Mouse (Mus musculus): ENCODE results near the gene Paqr9. TPM values are rescaled to one million over a fixed set of nuclear protein-coding genes. Genes with fewer than 3 reads are reported as not detected.

Gene Paqr9
- polyA plus RNA-seq, 1 experiment from 2014 or later, result 0.04 TPM

DNA sequence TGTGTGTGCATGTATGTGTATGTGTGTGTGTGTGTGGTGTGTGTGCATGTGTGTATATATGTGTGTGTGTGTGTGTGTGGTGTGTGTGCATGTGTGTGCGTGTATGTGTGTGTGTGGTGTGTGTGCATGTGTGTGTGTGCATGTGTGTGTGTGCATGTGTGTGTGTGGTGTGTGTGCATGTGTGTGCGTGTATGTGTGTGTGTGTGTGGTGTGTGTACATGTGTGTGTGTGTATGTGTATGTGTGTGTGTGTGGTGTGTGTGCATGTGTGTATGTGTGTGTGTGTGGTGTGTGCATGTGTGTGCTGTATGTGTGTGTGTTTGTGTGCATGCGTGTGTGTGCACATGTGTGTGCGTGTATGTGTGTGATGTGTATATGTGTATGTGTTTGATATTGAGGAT lies 14.9 kb upstream of the Paqr9 start:
- DNase-seq (ENCODE audit: low spot score), result no peak

DNA sequence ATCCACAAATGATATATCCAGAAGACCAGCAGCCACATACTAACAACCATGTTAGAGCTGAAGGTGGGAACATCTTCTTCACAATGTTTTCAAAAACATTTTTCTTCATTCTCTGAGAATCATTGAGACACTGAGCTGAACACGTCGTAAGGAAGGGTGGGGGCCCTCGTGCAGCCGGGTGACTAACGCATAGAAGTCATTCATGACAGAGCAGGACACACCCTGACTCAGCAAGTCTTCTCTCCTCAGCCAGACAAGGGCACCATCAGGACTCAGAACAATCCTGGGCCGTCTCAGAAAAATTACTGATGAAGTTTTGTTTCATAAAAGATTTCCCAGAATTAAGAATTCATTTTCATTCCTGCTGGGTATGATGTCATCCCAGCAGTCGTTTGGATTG lies 12.8 kb upstream of the Paqr9 start:
- no peak for DNase-seq (ENCODE audit: low spot score)

DNA sequence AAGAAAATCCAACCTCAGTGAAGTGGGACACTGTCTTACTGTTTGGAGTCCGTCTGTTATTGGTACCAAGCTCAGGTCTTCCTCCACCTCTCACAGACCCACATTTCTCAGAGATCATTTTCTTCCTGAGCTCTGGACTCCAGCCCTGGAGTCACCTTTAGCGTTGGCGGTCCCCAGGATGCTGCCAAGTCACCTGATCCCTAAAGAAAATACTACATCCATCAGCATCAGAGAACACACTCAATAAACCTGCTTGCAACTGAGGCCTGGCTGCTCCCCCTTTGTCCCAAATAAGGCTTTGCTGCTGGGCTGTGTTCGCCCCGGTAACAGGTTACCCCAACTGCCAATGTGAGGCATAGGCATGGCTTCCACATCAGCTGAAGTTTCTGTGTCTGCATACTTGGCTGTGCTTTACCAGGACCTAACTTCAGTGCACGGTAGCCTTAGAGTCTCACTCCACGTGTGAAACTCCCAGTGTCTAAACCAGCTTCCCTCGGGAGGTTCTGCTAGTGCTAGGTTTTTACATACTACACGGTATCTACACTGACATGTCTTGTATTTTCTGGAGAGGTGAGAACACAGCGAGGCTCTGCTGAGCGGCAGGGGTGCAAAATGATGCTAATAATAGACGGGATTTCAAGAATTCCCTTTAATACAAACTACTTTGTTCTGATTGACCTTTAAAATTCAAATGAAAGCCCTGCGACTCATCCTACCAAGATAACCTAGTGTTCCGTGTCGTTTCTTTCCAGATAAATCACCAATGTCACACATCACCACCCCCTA lies 9.6 kb upstream of the Paqr9 start:
- no peak for DNase-seq (ENCODE audit: low spot score)

DNA sequence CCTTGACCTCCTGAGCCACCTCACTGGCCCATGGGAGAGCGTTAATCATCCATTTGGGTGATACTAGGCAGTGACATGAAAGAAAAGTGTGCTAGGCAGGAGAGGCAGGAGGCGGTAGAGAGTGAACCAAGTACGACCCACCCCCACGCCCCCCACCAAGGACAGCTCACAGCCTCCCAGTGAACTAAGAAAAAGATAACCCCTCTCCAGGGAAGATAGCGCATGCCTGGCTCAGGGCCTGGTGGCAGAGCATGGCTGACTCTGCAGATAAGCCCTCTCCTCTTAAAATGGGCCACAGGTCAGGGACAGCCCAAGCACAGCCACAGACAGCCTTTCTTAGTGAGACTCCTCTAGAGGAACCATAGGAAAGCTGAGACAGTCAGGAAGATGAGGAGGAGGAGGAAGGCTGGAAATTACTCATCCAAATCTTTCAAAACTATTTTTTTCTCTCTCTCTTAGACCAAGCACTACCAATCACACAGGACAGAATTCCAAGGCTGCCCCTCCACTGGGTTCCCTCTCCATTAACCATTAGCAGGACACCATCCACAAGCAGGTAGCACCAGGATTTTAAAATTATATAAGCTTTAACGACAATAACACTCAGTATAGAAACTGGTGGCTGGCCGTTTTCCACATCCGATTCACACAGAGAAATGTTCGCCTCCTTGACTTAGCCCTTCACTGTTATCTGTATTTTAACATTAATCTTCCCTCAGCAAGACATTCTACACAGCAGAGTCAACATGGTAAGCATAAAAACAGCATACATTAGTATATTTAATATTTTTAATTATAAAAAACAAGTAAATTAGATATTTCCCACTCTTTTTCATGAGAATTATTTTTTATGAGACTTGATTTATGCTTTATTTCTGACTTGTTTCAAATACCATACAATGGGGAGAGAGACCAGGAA lies 8.3 kb upstream of the Paqr9 start:
- no peak for DNase-seq (ENCODE audit: low spot score)

DNA sequence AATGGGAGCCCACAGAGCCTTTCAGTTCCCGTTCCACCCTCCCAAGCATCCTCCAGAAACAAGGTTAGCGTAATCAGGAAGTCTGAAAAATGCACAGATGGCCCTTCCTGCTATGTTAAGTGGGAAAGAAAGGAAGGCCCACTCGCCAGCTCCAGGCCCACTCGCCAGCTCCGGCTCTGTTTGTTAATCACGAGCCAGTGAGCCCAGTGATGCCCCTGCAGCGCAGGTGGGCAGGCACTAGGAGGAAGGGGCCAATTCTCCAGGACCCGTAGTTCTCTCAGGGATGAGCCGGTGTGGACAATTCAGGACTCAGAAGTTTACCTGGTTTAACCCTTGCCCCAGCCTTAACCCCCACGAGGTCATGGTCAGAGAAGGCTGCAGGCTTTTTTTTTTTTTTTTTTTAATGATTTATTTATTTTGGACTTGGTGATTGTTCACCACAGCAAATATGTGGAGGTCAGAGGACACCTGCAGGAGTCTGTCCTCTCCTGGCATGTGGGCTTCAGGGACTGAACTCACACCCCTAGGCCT lies 7.2 kb upstream of the Paqr9 start:
- DNase-seq (ENCODE audit: low spot score), result no peak

DNA sequence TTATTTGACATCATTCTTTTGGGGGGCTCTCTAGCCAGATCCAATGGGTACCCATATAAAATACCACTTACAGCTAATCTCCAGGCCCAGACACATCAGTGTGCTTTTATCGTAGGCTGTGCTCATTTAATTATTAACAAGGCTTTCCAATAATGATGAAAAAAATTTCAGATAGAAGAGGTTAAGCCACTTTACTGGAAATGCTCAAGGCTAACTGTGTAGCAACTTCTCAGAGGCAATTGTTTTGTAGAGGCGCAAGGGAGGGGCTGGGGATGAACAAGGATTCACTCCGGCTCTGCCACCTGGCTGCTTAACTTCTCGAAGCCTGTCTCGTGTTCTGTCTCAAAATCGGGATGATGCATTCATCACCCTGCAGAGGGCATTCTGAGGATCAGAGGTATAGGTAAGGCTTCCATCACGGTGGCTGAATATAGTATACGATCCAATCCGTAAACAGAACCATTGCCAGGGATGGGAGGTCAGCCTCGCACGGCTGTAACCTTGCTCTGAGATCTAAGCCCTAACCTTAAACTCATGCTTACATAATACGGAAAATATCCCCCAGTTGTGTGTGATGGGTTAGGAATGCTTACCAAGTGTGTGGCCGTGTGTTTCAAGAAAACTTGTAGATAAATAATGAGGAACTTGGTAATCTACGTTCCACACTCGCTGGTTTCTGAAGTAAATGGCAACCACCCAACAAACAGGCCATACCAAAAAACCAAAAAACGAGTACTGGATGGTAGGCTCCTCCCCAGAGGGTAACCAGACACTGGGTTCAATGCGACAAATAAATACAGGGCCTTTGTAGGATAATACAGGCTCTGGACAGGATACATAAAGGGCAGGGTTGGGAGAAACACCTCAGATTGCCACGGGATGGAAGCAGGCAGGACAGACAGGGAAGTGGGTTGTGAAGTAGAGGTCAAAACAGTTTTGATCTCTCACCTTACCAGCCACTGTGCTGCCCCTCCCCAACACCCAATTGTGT lies 4.9 kb upstream of the Paqr9 start:
- no peak for DNase-seq (ENCODE audit: low spot score)

DNA sequence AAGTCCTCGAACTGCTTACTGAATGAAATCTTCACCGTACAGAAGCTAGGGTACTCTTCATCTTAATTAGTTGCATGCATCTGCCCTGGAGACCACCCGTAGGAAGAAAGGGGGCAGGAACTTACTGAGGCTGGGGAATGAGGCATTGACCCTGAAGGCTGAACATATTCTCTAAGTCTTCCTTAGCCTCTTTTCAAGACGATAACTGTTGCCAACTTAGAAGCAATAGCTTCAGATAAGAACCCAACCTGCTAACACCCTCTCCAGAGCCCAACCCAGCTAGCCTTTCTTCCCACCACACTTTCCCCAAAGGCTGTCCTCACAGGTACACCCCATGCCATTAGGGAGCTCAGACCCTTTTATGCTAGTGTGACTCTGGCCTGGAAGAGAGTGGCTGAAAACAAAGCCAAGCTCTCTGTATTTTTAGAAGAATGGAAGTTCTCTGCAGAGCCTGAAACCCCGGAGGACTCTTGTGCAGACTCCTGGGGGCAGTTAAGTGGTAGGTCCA lies 4.2 kb upstream of the Paqr9 start:
- no peak for DNase-seq (ENCODE audit: low spot score)

DNA sequence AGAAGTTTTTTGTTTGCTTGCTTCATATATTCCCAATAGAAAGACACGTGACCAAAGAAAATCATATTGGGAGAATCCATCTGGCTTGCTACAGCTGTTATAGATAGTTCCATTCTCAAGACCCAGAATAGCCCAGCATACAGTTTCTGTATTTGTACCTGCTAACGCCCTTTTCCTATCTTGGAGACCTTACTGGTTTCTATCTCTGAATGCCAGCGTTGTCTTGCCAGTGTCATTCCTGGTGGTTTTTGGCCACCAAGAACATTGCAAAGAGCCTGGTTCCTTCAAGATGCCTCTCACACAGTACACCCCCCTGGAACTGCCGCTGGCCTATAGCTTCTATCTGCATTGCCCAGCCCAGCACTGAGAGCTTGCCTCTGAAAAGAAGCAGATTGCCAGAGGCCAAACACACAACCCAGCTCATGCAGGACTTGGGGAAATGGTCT lies 3.4 kb upstream of the Paqr9 start:
- no peak for DNase-seq (ENCODE audit: low spot score)

DNA sequence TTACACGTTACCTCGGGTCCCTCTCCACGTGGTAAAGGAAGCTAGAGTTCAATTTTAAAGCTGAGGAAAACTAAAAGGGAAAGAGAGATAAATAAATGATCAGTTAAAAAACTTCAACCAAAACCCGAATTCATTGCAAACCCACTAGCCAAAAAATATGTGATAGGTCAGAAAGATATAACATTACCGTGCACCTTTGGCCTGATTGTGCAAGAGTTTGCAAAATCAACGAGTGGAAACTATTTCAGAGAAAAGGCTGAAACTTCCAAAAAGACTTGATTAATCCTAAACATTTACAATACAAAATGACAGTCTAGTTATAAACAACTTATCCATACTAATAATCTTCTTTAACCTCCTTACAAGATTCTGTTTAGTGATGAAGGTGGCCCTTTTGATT lies 1.7 kb upstream of the Paqr9 start:
- no peak for DNase-seq (ENCODE audit: low spot score)

DNA sequence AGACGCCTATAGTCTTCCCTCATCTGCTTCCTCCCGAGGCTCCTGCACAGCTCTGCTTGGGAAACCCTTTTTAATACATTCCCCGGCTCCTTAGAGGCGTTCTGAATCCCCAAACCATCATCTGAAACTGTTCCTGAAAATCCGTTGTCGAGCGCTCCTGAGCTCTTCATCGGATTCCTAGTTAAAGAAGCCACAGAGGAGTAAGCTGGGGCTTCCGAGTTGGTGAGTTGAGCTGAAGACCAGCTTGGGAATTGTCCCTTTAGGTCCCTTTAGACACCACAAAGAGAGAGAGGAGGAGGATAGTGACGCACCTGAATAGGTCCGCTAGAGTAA lies 765 bp upstream of the Paqr9 start:
- DNase-seq (ENCODE audit: low spot score), result no peak

DNA sequence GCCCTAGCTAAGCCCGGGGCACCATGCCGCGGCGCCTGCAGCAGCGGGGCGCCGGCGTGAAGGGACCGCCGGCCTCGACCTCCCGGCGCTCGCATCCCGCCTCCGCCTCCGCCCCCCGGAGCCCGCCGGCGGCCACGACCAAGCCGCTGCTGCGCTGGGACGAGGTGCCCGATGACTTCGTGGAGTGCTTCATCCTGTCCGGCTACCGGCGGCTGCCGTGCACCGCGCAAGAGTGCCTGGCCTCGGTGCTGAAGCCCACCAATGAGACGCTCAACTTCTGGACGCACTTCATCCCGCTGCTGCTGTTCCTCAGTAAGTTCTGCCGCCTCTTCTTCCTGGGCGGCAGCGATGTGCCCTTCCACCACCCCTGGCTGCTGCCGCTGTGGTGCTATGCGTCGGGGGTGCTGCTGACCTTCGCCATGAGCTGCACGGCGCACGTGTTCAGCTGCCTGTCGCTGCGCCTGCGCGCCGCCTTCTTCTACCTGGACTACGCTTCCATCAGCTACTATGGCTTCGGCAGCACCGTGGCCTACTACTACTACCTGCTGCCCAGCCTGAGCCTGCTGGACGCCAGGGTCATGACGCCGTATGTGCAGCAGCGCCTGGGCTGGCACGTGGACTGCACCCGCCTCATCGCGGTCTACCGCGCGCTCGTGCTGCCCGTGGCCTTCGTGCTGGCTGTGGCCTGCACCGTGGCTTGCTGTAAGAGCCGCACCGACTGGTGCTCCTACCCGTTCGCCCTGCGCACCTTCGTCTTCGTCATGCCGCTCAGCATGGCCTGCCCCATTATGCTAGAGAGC lies 679 bp downstream of the Paqr9 start:
- no peak for DNase-seq (ENCODE audit: low spot score)

DNA sequence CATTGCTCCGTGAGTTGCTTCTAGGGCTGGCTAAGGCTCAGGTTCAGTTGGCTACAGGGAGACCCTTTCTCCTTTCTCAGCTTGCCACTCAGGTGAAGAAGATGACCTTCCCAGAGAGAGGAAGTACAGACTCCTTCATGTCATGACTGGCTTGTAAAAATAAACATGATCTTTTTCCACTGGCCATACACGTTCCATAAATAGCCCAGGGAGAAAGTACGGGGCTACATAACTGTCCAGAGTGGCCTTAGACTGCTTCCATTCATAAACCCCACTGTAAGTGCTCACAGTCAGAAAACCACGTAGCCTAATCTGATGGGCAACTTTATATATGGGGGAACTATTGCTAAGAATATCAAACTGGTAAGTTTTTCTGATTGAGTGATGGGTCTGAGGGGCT lies 4.6 kb downstream of the Paqr9 start:
- no peak for DNase-seq (ENCODE audit: low spot score)

DNA sequence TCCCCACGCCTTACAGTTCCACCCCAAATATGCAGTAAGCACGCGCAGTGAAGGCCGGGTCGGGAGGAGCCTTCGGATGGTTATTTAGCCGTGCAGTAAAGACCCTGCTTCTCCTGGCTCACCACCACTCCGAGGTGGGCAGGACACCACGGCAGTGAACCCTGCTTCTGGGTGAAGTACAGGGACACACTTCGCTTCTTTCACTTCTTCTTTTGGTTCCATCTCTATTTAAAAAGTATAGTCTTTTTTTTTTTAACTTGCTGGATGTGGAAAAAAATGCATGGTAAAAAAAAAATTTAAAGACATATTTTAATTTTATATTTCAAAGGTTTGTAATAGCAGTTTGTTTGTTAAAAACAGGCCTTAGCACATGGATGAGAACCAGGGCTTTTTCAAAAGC lies 6.9 kb downstream of the Paqr9 start:
- no peak for DNase-seq (ENCODE audit: low spot score)

DNA sequence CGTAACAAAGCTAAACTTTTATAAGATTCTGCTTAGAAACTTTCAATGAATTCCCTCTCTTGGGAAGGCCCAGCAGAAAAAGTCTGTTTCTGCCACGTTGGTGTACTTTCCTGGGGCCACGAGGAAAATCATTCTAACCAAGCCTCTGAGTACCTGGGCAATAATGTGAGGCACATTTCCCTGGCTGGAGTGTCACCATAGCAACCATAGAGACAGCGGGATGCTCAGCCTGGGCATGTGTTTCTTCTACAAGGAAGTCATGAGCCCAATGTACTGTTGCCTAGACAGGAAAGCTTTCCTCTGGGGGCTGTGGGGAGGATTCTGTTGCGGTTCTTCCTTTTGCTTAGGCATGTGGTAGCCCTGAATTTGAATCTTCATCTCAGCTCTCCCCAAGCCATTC lies 7.5 kb downstream of the Paqr9 start:
- no peak for DNase-seq (ENCODE audit: low spot score)

DNA sequence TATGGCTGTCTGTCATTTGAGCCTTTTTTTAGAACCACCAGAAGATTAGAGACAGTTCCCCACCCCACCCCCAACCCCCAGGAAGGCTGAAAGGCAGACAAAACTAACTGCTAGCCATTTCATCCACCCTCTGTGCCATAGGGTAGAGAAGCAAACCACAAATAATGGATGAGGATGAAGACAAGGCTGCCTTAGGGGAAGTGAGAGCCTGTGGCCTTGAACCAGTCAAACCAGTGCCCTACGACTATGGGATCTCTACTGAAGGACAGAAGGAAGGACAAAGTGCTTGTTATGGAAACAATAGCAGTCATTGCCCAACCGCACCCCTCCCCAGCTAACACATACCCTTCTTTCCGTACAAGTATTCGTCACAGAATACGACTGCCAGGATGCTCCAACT lies 9.8 kb downstream of the Paqr9 start:
- no peak for DNase-seq (ENCODE audit: low spot score)

DNA sequence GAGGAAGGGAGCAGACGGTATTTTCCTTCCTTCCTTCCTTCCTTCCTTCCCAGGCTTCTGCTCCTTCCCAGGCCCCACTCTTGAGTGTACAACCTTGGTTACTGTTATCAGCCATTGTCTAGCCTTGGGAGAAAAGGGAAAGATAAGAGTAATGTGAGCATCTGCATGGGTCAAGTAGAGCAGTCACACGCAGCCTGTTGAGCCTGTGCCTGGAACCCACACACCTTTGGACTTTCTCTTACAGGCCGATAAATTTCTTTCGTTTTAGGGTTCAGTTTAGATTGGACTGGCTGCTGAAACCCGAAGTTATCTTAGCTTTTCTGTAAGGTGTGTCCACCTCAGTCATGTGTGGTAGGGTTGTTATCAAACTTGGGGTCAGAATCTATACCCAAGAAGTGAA lies 10.5 kb downstream of the Paqr9 start:
- no peak for DNase-seq (ENCODE audit: low spot score)

DNA sequence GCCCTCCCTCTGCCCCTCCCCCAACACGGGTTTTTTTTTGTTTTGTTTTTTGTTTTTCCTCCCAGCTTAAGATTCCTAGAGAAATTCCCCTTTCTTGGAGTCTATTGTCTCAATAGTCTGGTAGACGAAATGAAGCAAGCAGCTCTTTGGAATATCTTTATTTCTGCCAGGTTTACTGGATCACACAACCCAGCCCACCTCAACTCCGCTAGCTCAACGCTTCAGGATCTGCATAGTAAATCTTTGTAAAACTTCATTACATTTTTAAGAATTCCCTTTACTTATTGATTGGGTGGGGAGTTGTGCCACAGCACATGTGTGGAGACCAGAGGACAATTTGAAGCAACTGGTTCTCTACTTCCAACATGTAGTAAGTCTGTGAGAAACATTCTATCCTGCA lies 11.1 kb downstream of the Paqr9 start:
- DNase-seq (ENCODE audit: low spot score), result no peak

DNA sequence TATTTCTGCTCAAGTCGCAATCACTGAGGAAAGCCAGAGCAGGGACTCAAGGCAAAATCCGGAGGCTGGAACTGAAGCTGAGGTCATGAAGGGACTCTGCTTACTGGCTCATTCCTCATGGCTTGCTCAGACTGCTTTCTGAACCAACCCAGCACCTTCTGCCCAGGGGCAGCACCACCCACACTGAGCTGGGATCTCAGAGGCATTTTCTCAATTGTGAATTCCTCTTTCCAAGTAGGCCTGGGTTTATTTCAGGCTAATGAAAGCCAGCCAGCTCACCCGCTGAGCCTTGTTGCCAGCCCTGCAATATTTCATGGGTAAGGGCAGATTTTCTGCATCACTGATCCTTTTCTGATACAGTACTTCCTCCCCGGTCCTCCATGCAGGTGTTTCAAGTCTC lies 12.0 kb downstream of the Paqr9 start:
- DNase-seq (ENCODE audit: low spot score), result no peak

DNA sequence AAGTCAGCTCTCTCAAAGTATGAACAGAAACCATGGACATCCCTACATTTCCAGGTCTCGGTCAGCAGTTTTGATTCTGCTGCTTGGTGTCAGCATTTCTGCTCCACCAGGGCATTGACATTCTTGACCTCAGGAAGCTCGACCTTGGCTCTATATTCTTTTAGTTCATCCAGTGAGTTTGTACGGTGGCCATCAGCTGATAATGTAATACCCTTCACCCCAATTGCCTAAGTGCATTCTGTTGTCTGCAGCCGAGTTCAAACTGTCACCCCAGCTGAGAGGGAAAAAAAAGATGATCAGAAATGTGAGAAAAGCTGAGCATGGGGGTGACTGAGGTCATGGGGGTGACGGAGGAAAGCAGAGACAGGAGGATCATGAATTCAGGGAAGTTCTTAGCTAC lies 13.1 kb downstream of the Paqr9 start:
- no peak for DNase-seq (ENCODE audit: low spot score)

DNA sequence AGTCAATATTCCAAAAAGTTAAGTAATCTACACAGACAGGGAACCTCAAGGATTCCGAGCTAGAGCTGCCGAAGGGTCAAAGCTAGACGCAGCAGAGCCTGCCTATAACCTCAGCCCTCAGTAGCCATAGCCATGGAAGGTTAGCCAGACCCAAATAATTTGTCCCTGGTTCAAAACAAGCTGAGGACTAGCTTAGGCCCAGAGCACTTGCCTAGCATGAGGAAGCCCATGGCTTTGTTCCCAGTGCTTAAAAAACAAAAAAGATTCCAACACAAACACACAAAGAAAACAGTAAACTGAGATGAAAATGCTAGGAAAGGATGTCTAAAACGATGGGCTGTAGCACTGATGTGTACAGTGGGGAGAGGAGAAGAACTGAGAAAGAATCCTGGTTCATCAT lies 14.7 kb downstream of the Paqr9 start:
- DNase-seq (ENCODE audit: low spot score), result no peak

All from thymus, postnatal 0 days (tissue).